Mouse (Mus musculus) midbrain, embryonic 10.5 days (tissue): ENCODE results near the gene Gm20388. TPM values are rescaled to one million over a fixed set of nuclear protein-coding genes. Genes with fewer than 3 reads are reported as not detected.
A peak's percentile ranks its signal among the peaks of the same experiment; 100 is the strongest.

Experiments
- DNase-seq: peaks from one replicate; pipeline ENCODE4 v3.0.0-alpha.2; 2017; ENCODE audit warnings: low spot score
- H3K27ac ChIP-seq: fragments of 300-500 bp; sonication (generic); replicated peaks from 2 replicates; pipeline ENCODE4 v1.5.1; 2016; ENCODE audit warnings: mild to moderate bottlenecking
- H3K27me3 ChIP-seq: fragments of 300-500 bp; sonication (generic); 2 replicates; pipeline ENCODE4 v1.6.1; 2016; ENCODE audit warnings: low read depth, mild to moderate bottlenecking; ENCODE audit not compliant: poor library complexity, severe bottlenecking
- H3K36me3 ChIP-seq: fragments of 300-500 bp; sonication (generic); 2 replicates; pipeline ENCODE4 v1.6.1; 2016; ENCODE audit warnings: mild to moderate bottlenecking, moderate library complexity
- H3K4me1 ChIP-seq: fragments of 300-500 bp; sonication (generic); 2 replicates; pipeline ENCODE4 v1.6.1; 2016
- H3K4me3 ChIP-seq: fragments of 300-500 bp; sonication (generic); 2 replicates; pipeline ENCODE4 v1.5.1; 2016; ENCODE audit warnings: mild to moderate bottlenecking, moderate library complexity
- H3K9me3 ChIP-seq: fragments of 300-500 bp; sonication (generic); replicated peaks from 2 replicates; pipeline ENCODE4 v1.6.1; 2016; ENCODE audit warnings: mild to moderate bottlenecking
- WGBS: fragments of 180-500 bp; shearing (Covaris S2); methylation state at CpG from one replicate; pipeline ENCODE4 v1.1.7; 2016; 5-methylcytosine and 5-hydroxymethylcytosine counted together
- polyA plus RNA-seq: library from polyadenylated mRNA; unstranded; fragments of >200 nt; fragmentation: Nextera tagmentation; extraction: Ambion mirVana; gene quantifications from 2 replicates; pipeline ENCODE4 v1.2.1, GENCODE M21; 2016

Gene Gm20388
- polyA plus RNA-seq, 1 experiment from 2014 or later, result 7.1 TPM

GRCm38 (mm10) chr8:120160366-120160765 lies 249.7 kb downstream of the Gm20388 start:
- no peak for DNase-seq
- peaks cover 62% of the 10 kb centered on the region for H3K4me1 ChIP-seq
- peak overlapping the region; percentile 46; the same call in 1 of the 2 replicates for H3K27ac ChIP-seq
- 88% methylated on average over 8 of the region's 8 CpGs for WGBS
- H3K4me3 ChIP-seq, result no peak overlapping the region
- no peaks in the 10 kb centered on the region for H3K36me3 ChIP-seq
- H3K9me3 ChIP-seq, result no peaks in the 10 kb centered on the region
- H3K27me3 ChIP-seq, result peaks cover 13% of the 10 kb centered on the region; the same call in 1 of the 2 replicates

DNA sequence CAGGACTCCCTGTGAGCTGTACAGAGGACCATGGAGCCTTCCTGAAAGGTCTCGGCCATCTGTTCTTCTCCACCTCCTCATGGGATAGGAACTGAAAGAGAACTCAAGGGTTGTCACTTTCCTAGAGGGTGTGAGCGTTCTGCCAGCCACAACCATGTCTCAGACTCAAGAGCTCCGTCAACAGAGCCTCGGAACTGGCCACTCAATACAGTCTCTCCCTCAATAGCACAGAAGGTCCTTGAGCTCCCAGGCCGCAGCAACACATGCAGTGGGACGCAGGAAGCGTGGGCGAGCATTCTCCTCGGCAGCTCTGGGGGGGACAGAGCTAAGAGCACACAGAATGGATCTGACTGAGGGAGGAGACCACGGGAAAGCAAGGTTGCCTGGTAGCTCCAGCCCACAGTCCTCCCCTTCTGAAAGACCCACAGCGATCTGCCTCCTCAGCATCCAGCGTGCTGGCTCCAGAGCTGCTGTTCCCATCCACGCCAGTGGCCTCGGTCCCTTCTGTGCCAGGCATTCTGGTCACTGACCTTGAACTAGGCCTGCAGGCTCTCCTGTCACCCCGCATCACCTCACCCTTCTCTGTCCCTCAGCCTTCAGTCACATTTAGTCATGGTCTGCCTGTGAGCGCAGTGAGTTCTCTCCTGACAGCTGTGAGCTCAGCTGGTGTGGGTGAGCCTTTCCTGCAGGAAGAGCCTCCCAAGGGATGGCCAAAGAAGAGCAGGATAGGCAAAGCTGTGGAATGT lies 251.2 kb downstream of the Gm20388 start:
- no peak for DNase-seq
- WGBS, result 82% methylated on average over 16 of the region's 16 CpGs
- peaks cover 49% of the 10 kb centered on the region for H3K4me1 ChIP-seq
- no peaks in the 10 kb centered on the region for H3K36me3 ChIP-seq
- H3K4me3 ChIP-seq, result no peak overlapping the region
- H3K27me3 ChIP-seq, result peaks cover 17% of the 10 kb centered on the region; the same call in 1 of the 2 replicates
- no peaks in the 10 kb centered on the region for H3K9me3 ChIP-seq
- H3K27ac ChIP-seq, result peak overlapping the region; percentile 53; the same call in 1 of the 2 replicates

DNA sequence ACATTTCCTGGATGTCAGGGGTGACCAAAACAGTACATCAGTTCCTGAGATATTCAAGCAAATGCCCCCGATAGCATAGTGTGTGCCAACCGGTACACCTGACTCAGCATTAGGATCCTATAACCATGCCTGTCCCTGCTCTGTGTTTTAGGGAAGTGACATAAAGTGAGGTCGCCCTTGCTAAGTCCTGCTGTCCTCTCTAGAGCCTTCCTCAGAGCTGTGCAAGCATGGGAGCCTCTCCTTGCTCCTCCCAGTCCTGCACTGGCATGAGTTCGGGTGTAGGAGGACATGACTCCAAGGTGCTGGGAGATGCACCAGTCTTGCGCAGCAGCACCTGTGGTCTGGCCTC lies 251.7 kb downstream of the Gm20388 start:
- Histone ChIP-seq H3K4me3 (no peak overlapping the region), H3K36me3 (no peaks in the 10 kb centered on the region), H3K9me3 (no peaks in the 10 kb centered on the region), H3K27me3 (peaks cover 22% of the 10 kb centered on the region), H3K27ac (no peak overlapping the region; the same call in 1 of the 2 replicates), H3K4me1 (peaks cover 50% of the 10 kb centered on the region)
- DNase-seq, result no peak
- WGBS, result 87% methylated on average over 5 of the region's 5 CpGs

GRCm38 (mm10) chr8:120163376-120163775 lies 252.7 kb downstream of the Gm20388 start:
- DNase-seq, result no peak
- H3K4me3 ChIP-seq, result no peak overlapping the region
- WGBS, result 74% methylated on average over 8 of the region's 8 CpGs
- no peak overlapping the region for H3K27ac ChIP-seq
- peaks cover 59% of the 10 kb centered on the region for H3K4me1 ChIP-seq
- H3K27me3 ChIP-seq, result peaks cover 31% of the 10 kb centered on the region
- no peaks in the 10 kb centered on the region for H3K9me3 ChIP-seq
- no peaks in the 10 kb centered on the region for H3K36me3 ChIP-seq

- peaks cover 37% of the 10 kb centered on the region for H3K27me3 ChIP-seq
- no peaks in the 10 kb centered on the region for H3K9me3 ChIP-seq
- H3K4me3 ChIP-seq, result no peak overlapping the region
- DNase-seq, result no peak
- 0 out of 2 replicates have a peak overlapping the region, but pooled peaks have one; percentile 24 for H3K27ac ChIP-seq
- no peaks in the 10 kb centered on the region for H3K36me3 ChIP-seq
- H3K4me1 ChIP-seq, result peaks cover 59% of the 10 kb centered on the region
- 86% methylated on average over 5 of the region's 5 CpGs for WGBS
These were observed 253.4 kb downstream of the Gm20388 start for GRCm38 (mm10) chr8:120164026-120164425.

DNA sequence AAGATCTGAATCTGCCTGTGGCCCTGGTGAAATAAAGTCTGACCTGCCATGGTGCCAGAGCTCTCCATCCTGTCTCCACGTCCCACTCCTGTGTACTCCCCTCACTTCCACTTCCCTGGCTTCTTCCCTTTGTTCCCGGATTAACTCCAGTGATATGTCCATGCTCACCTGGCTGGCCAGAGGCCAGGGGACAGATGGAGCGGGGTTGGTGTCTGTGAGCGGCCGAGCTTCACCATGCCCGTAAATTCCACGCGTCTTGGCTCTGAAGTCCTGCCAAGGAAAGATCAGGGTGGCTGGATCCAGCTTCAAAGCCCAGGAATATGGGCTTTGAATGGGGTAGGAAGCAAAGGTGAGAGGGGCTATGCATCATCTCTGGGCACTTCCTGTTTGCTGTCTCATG lies 256.5 kb downstream of the Gm20388 start:
- Histone ChIP-seq H3K36me3 (no peaks in the 10 kb centered on the region), H3K9me3 (no peaks in the 10 kb centered on the region), H3K4me1 (peaks cover 49% of the 10 kb centered on the region), H3K27ac (no peak overlapping the region), H3K4me3 (no peak overlapping the region), H3K27me3 (peaks cover 44% of the 10 kb centered on the region)
- 90% methylated on average over 8 of the region's 8 CpGs for WGBS
- no peak for DNase-seq

- Histone ChIP-seq H3K9me3 (no peaks in the 10 kb centered on the region), H3K36me3 (no peaks in the 10 kb centered on the region), H3K27ac (peak overlapping the region; percentile 47; the same call in 1 of the 2 replicates), H3K27me3 (peaks cover 48% of the 10 kb centered on the region), H3K4me3 (no peak overlapping the region), H3K4me1 (peaks cover 48% of the 10 kb centered on the region)
- 21% methylated on average over 5 of the region's 5 CpGs for WGBS
- DNase-seq, result no peak
These were observed 257.2 kb downstream of the Gm20388 start for GRCm38 (mm10) chr8:120167821-120168220.

DNA sequence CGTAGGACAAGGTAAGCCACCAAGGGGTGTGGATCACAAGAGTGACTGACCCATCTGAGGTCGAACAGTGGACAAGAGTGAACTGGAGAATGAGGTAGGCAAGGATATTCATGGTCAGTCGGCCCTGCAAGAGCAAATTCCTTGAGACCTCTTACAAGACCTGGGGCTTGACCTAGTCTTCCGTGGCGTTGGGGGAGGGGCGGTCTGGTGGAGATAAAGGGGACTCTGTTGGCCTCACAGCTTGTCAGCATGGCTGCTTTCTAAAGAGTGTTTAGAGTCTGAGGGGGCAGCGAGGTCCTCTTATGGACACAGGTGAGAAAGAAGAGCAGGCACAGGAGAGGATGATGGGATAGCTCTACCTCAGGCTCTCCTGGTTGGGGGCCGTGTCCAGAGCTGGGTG lies 258.5 kb downstream of the Gm20388 start:
- DNase-seq, result no peak
- peak overlapping the region; percentile 35 for H3K27ac ChIP-seq

GRCm38 (mm10) chr8:120173195-120173594 lies 262.6 kb downstream of the Gm20388 start:
- DNase-seq, result no peak
- Histone ChIP-seq H3K4me1 (peaks cover 71% of the 10 kb centered on the region), H3K36me3 (no peaks in the 10 kb centered on the region), H3K27ac (no peak overlapping the region), H3K27me3 (peaks cover 80% of the 10 kb centered on the region), H3K9me3 (no peaks in the 10 kb centered on the region), H3K4me3 (no peak overlapping the region)
- 76% methylated on average over 1 of the region's 1 CpGs for whole genome bisulfite sequencing

More for the DNA sequence above, 258.5 kb downstream of the Gm20388 start:
- Histone ChIP-seq H3K27me3 (peaks cover 61% of the 10 kb centered on the region), H3K36me3 (no peaks in the 10 kb centered on the region), H3K4me3 (no peak overlapping the region), H3K4me1 (peaks cover 43% of the 10 kb centered on the region), H3K9me3 (no peaks in the 10 kb centered on the region)
- WGBS, result 37% methylated on average over 8 of the region's 8 CpGs

DNA sequence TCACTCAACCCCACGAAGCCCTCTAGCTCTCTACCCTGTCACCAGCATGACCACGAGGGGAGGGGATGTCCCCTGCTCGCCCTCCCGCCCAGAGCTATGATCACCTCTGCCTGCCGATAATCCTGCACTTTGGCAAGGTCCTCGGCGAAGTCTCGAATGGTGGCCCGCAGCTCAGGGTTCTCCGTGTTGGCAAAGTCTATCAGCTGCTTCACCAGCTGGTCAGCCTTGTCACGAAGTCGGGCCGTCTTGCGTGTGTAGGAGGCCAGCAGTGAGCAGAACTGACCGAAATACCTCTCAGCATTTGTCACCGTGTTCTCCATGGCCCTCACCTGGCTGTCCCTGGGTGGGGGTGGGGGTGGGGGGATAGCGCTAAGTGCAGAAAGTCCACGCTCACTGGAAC lies 264.0 kb downstream of the Gm20388 start:
- H3K36me3 ChIP-seq, result no peaks in the 10 kb centered on the region
- no peak overlapping the region for H3K4me3 ChIP-seq
- H3K27ac ChIP-seq, result peak overlapping the region; percentile 57
- no peak for DNase-seq
- 46% methylated on average over 18 of the region's 18 CpGs for WGBS
- peaks cover 71% of the 10 kb centered on the region for H3K4me1 ChIP-seq
- H3K27me3 ChIP-seq, result peaks cover 71% of the 10 kb centered on the region
- H3K9me3 ChIP-seq, result no peaks in the 10 kb centered on the region

GRCm38 (mm10) chr8:120176605-120177004 lies 266.0 kb downstream of the Gm20388 start:
- 5% methylated on average over 4 of the region's 4 CpGs for WGBS
- DNase-seq, result peak; percentile 40
- Histone ChIP-seq H3K36me3 (no peaks in the 10 kb centered on the region), H3K27ac (peak overlapping the region; percentile 94), H3K27me3 (peaks cover 58% of the 10 kb centered on the region), H3K4me3 (peak overlapping the region; percentile 51), H3K4me1 (peaks cover 75% of the 10 kb centered on the region), H3K9me3 (no peaks in the 10 kb centered on the region)

GRCm38 (mm10) chr8:120177318-120178123 lies 266.9 kb downstream of the Gm20388 start, which contains the start of gene Fam92b:
Fam92b (minus strand) TSS chr8:120177466.
- Histone ChIP-seq H3K9me3 (no peaks in the 10 kb centered on the region), H3K27me3 (peaks cover 56% of the 10 kb centered on the region), H3K4me3 (peak within 1 kb of the TSS; percentile 51), H3K27ac (peak within 1 kb of the TSS; percentile 94), H3K4me1 (peaks cover 72% of the 10 kb centered on the region), H3K36me3 (no peaks in the 10 kb centered on the region)
- under 1% methylated on average over 23 of the region's 26 CpGs for WGBS
- peak; percentile 95 for DNase-seq

GRCm38 (mm10) chr8:120178124-120178514 lies 267.5 kb downstream of the Gm20388 start:
- 3% methylated on average over 10 of the region's 10 CpGs for WGBS
- Histone ChIP-seq H3K36me3 (no peaks in the 10 kb centered on the region), H3K27me3 (peaks cover 50% of the 10 kb centered on the region), H3K4me1 (peaks cover 70% of the 10 kb centered on the region), H3K4me3 (peak overlapping the region; percentile 51), H3K9me3 (no peaks in the 10 kb centered on the region), H3K27ac (peak overlapping the region; percentile 94)
- DNase-seq, result no peak
